Mouse (Mus musculus) limb, embryonic 11.5 days (tissue): ENCODE results near the gene Foxo3. TPM values are rescaled to one million over a fixed set of nuclear protein-coding genes. Genes with fewer than 3 reads are reported as not detected.

Experiments used
- ATAC-seq: fragments of 200-750 bp; cut with Nextera tagmentation; 2 replicates; pipeline ENCODE4 v1.8.0; 2017; ENCODE audit warnings: low read depth; ENCODE audit not compliant: insufficient number of reproducible peaks, low FRiP score, low TSS enrichment
- DNase-seq: peaks from one replicate; pipeline ENCODE4 v3.0.0-alpha.2; 2015; ENCODE audit warnings: low spot score
- H3K27ac ChIP-seq: fragments of 300-500 bp; sonication (generic); replicated peaks from 2 replicates; pipeline ENCODE4 v1.5.1; 2014; ENCODE audit warnings: low read depth, mild to moderate bottlenecking, low read length
- H3K27me3 ChIP-seq: fragments of 300-500 bp; sonication (generic); 2 replicates; pipeline ENCODE4 v1.6.1; 2014; ENCODE audit warnings: mild to moderate bottlenecking, low read length, mixed read lengths; ENCODE audit not compliant: control insufficient read depth, insufficient read depth
- H3K36me3 ChIP-seq: fragments of 300-500 bp; sonication (generic); 2 replicates; pipeline ENCODE4 v1.6.1; 2014; ENCODE audit warnings: mild to moderate bottlenecking, low read length, moderate library complexity, mixed read lengths; ENCODE audit not compliant: control insufficient read depth, insufficient read depth
- H3K4me1 ChIP-seq: fragments of 300-500 bp; sonication (generic); 2 replicates; pipeline ENCODE4 v1.6.1; 2014; ENCODE audit warnings: low read length, mixed read lengths; ENCODE audit not compliant: control insufficient read depth, insufficient read depth
- H3K4me2 ChIP-seq: fragments of 300-500 bp; sonication (generic); 2 replicates; pipeline ENCODE4 v1.6.1; 2014; ENCODE audit warnings: low read depth, mild to moderate bottlenecking, moderate library complexity; ENCODE audit not compliant: severe bottlenecking
- H3K4me3 ChIP-seq: fragments of 300-500 bp; sonication (generic); 2 replicates; pipeline ENCODE4 v1.5.1; 2014; ENCODE audit warnings: low read depth, low read length
- H3K9ac ChIP-seq: fragments of 300-500 bp; sonication (generic); 2 replicates; pipeline ENCODE4 v1.6.1; 2014; ENCODE audit warnings: mild to moderate bottlenecking, low read length
- H3K9me3 ChIP-seq: fragments of 300-500 bp; sonication (generic); 2 replicates; pipeline ENCODE4 v1.6.1; 2016; ENCODE audit warnings: low read length; ENCODE audit not compliant: control insufficient read depth
- WGBS: fragments of 180-500 bp; shearing (Covaris S2); extraction: QIAGEN DNeasy Blood & Tissue Kit; methylation state at CpG from one replicate; pipeline ENCODE4 v1.1.7; 2014; 5-methylcytosine and 5-hydroxymethylcytosine counted together
- polyA plus RNA-seq: library from polyadenylated mRNA; unstranded; fragments of >200 nt; fragmentation: Nextera tagmentation; extraction: Ambion mirVana; gene quantifications from 2 replicates; pipeline ENCODE4 v1.2.1, GENCODE M21; 2014

Foxo3 gene
- polyA plus RNA-seq, 1 experiment from 2014 or later = 6.2 TPM

GRCm38 (mm10) chr10:42235321-42235720 lies 41.2 kb downstream of the Foxo3 start:
- no peak overlapping the region for H3K9ac ChIP-seq
- no peak for DNase-seq
- WGBS = 87% methylated on average over 6 of the region's 6 CpGs
- H3K27ac ChIP-seq = no peak overlapping the region
- no peak overlapping the region for H3K4me3 ChIP-seq
- H3K4me2 ChIP-seq = no peak overlapping the region
- no peaks in the 10 kb centered on the region for H3K27me3 ChIP-seq
- no peaks in the 10 kb centered on the region for H3K9me3 ChIP-seq
- peaks cover 20% of the 10 kb centered on the region for H3K4me1 ChIP-seq
- no peak for ATAC-seq
- no peaks in the 10 kb centered on the region for H3K36me3 ChIP-seq

DNA sequence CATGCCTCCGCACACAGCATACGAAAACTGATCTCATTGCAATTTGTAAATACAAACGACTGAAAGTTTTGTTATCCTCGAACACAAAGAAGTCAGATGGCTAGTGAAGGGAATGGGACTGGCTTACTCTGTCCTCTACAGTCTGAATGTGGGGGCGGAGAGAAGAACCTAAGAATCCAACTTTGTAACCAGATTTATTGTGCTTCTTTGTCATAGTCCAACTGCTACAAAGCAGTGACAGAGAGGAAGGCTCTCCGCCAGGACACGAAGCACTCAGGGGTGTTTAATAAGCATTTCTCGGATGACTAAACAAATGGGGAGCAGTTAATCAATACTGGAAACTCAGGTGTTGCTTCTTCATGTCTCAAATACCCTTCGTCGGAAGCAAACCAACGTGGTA lies 43.6 kb downstream of the Foxo3 start:
- 86% methylated on average over 11 of the region's 11 CpGs for WGBS
- Histone ChIP-seq H3K4me3 (no peak overlapping the region), H3K4me2 (no peak overlapping the region), H3K9ac (no peak overlapping the region), H3K4me1 (peaks cover 26% of the 10 kb centered on the region), H3K9me3 (no peaks in the 10 kb centered on the region), H3K36me3 (no peaks in the 10 kb centered on the region), H3K27ac (no peak overlapping the region), H3K27me3 (no peaks in the 10 kb centered on the region)
- no peak for DNase-seq
- ATAC-seq = no peak

- Histone ChIP-seq H3K4me1 (peaks cover 21% of the 10 kb centered on the region), H3K36me3 (peaks cover under 1% of the 10 kb centered on the region; the same call in 1 of the 2 replicates), H3K9me3 (no peaks in the 10 kb centered on the region), H3K9ac (no peak overlapping the region), H3K27me3 (no peaks in the 10 kb centered on the region), H3K27ac (no peak overlapping the region), H3K4me3 (no peak overlapping the region), H3K4me2 (no peak overlapping the region)
- 57% methylated on average over 8 of the region's 8 CpGs for WGBS
- DNase-seq (no peak), ATAC-seq (no peak)
Observed at GRCm38 (mm10) chr10:42231847-42232246, 44.7 kb downstream of the Foxo3 start.

DNA sequence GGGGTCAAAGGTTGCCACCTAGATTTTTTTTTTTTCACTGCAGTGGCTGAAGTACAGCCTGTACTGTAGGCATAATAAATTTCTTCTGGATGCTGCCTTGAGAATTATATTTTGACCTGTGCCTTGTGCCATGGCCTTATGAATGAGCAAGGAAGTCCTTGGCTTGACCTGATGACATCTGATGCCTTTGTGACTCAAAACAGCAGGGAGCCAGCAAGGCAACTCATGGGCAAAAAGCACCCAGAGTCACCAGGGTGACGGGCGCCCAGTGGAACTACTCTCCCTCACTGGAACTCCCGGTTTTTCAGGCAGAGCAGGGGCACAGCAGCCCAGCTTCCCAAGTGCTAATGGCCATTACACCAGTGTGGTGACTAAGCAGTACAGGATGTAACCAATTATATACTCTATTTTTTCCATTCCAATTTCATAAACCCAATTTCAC lies 45.4 kb downstream of the Foxo3 start:
- Histone ChIP-seq H3K4me3 (no peak overlapping the region), H3K27me3 (no peaks in the 10 kb centered on the region), H3K9me3 (no peaks in the 10 kb centered on the region), H3K4me2 (no peak overlapping the region), H3K36me3 (peaks cover 3% of the 10 kb centered on the region; the same call in 1 of the 2 replicates), H3K4me1 (peaks cover 20% of the 10 kb centered on the region), H3K27ac (no peak overlapping the region), H3K9ac (no peak overlapping the region)
- WGBS = 66% methylated on average over 3 of the region's 3 CpGs
- ATAC-seq = no peak
- DNase-seq = no peak

- whole genome bisulfite sequencing = 84% methylated on average over 5 of the region's 5 CpGs
- no peak for ATAC-seq
- H3K36me3 ChIP-seq = peaks cover 3% of the 10 kb centered on the region; the same call in 1 of the 2 replicates
- H3K27me3 ChIP-seq = no peaks in the 10 kb centered on the region
- DNase-seq = no peak
- no peak overlapping the region for H3K4me3 ChIP-seq
- no peaks in the 10 kb centered on the region for H3K9me3 ChIP-seq
- H3K9ac ChIP-seq = no peak overlapping the region
- H3K4me1 ChIP-seq = peaks cover 20% of the 10 kb centered on the region
- H3K4me2 ChIP-seq = no peak overlapping the region
- no peak overlapping the region for H3K27ac ChIP-seq
Observed at GRCm38 (mm10) chr10:42230471-42231099, 46.0 kb downstream of the Foxo3 start.

GRCm38 (mm10) chr10:42227751-42228241 lies 48.8 kb downstream of the Foxo3 start:
- 78% methylated on average over 4 of the region's 4 CpGs for WGBS
- H3K27ac ChIP-seq = no peak overlapping the region
- ATAC-seq (no peak), DNase-seq (no peak)
- H3K27me3 ChIP-seq = no peaks in the 10 kb centered on the region
- no peak overlapping the region for H3K9ac ChIP-seq
- no peak overlapping the region for H3K4me2 ChIP-seq
- no peaks in the 10 kb centered on the region for H3K9me3 ChIP-seq
- peaks cover 3% of the 10 kb centered on the region; the same call in 1 of the 2 replicates for H3K36me3 ChIP-seq
- H3K4me1 ChIP-seq = peaks cover 17% of the 10 kb centered on the region
- H3K4me3 ChIP-seq = no peak overlapping the region

GRCm38 (mm10) chr10:42226176-42226575 lies 50.4 kb downstream of the Foxo3 start:
- Histone ChIP-seq H3K36me3 (peaks cover 3% of the 10 kb centered on the region; the same call in 1 of the 2 replicates), H3K27me3 (no peaks in the 10 kb centered on the region), H3K9me3 (no peaks in the 10 kb centered on the region), H3K9ac (no peak overlapping the region), H3K4me3 (no peak overlapping the region), H3K4me1 (peaks cover 6% of the 10 kb centered on the region), H3K4me2 (no peak overlapping the region), H3K27ac (no peak overlapping the region)
- WGBS = 94% methylated on average over 15 of the region's 15 CpGs
- ATAC-seq (no peak), DNase-seq (no peak)

GRCm38 (mm10) chr10:42225184-42225935 lies 51.2 kb downstream of the Foxo3 start:
- no peak for DNase-seq
- Histone ChIP-seq H3K4me1 (peaks cover 6% of the 10 kb centered on the region), H3K9me3 (no peaks in the 10 kb centered on the region), H3K4me3 (no peak overlapping the region), H3K9ac (no peak overlapping the region), H3K4me2 (no peak overlapping the region), H3K27ac (no peak overlapping the region), H3K27me3 (no peaks in the 10 kb centered on the region), H3K36me3 (peaks cover 3% of the 10 kb centered on the region; the same call in 1 of the 2 replicates)
- 86% methylated on average over 18 of the region's 18 CpGs for WGBS
- ATAC-seq = no peak
